Mouse (Mus musculus): ENCODE measurements at regions not wholly inside any gene's neighbourhood (a gene's known extent, or its start where the extent isn't known, plus 50 kb on each side); places are given as distances from the start of the nearest gene placed in this dataset.

GRCm38 (mm10) chr7:37908618-37909130 is 114.7 kb downstream of the Uri1 start:
- DNase-seq, result no peak

DNA sequence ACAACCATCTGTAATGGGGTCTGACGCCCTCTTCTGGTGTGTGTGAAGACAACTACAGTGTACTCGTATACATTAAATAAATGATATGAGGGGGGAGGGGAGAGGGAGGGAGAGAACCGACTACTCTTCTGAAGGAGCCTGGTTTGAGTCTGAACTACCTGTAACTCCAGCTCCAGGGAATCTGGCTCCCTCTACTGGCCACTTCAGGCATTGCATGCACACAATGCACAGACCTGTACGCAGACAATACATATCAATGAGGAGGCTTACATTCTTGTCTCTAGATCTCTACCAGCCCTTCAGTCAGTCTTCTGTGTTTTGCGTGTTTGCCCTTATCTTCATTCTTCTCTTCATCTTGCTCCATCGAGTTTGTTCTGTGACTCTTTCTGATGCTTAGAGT is 120.4 kb upstream of the Zfp536 start:
- DNase-seq, result peak; percentile 52

- no peak for DNase-seq
These were observed 100.9 kb upstream of the Zfp536 start for GRCm38 (mm10) chr7:37874382-37874781.

GRCm38 (mm10) chr7:37870956-37871355 is 97.5 kb upstream of the Zfp536 start:
- no peak for DNase-seq

DNA sequence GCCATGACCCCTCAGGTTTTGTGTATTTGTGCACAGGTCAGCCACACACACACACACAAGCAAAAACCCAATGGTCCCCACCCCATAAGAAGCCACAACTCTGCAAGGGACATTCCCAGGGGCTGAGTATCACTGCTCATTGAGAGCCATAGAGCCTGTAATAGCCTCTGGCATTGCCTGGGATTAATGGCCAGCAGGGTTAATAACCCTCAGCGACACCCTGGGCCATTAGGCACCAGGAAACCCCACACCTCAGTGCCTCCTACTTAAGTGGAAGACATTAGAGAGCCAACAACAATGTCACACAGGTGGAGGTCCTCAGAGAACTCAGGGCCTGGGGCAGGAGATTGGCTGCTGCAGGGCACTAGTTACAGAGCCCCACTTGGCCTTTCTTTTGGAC is 93.0 kb upstream of the Zfp536 start:
- no peak for DNase-seq

GRCm38 (mm10) chr7:37851471-37851870 is 78.0 kb upstream of the Zfp536 start:
- peak; percentile 73 for DNase-seq

- no peak for DNase-seq
These were observed 71.8 kb upstream of the Zfp536 start for GRCm38 (mm10) chr7:37845201-37845600.

DNA sequence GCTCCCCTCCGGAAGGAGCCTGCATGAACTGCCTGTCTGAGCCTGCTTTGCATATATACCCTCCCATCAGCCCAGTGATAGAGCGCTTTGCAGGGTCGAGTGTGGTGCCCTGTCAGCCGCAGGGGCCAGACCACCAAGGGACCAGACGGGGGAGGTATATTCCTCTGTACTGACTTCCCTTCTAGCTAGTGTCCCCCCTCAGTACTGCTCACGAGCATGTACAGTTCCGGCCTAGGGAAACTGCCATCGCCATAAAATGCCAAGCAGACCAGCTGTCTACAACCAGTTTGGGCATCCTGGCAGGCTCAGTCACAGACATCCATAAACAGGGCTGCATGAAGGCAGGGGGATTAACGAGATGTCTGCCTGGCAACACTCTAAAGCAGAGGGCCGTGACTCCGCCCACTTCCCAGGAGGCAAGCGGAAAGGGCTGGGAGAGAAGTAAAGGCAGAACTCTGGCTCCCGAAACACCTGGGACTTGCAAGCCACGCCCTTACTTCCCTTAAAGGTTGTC is 68.6 kb upstream of the Zfp536 start:
- no peak for DNase-seq

DNA sequence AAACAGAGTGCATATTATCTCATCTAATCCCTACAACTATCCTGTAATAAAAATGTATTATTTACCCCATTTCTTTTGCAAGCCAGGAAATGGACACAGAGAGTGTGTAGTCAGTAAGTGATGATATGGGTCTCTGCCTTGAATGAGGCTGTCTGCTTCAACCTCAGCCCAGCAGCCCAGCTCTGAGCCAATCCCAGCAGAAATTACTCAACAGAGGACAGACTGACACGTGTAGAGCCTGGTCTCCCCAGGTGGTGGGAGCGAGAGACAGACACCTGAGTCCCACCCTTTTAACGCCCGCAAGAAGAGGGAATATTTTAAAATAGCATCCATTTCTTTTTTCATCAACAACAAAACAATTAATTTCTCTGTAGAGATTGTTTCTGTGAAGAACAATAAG is 68.1 kb upstream of the Zfp536 start:
- DNase-seq, result no peak

- peak; percentile 17 for DNase-seq
These were observed 64.4 kb upstream of the Zfp536 start for GRCm38 (mm10) chr7:37837883-37838282.

- DNase-seq, result no peak
These were observed 63.9 kb upstream of the Zfp536 start for GRCm38 (mm10) chr7:37837372-37837771.

DNA sequence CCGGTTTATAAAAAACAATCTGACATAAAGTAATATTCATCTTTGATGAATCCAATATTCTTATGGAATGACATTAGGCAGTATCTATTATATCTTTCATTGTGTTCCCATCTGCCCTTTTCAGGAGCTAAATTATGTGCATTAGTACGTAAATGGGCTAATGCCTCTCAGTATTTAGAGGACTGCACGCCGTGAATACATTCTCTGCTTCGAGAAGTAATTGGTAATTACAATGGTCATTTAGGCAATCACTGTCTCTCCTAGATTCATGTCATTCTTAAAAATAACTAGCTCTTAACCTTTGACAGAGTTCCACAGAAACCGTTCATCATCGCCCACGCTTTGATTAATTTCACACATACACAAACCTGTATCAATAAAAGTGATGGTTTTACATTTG is 60.0 kb upstream of the Zfp536 start:
- no peak for DNase-seq

DNA sequence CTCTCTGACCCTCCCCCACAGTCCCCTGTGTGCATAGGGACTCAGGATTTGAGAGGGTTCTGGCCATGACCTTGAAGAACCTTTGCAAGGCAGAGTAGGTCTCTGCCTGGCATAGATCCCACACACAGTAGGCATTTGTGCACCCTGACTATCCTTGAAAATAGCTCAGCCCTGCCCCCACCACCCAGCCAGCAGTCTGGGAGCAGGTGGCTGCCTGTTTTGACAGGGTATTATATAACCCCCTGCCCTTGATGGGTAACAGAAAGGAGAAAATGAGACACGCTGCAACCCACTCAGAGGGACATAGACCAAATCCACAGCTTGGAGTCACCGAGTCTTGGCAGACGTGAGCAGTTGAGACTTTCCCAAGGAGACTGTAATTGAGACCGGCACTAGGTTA is 58.9 kb upstream of the Zfp536 start:
- no peak for DNase-seq

DNA sequence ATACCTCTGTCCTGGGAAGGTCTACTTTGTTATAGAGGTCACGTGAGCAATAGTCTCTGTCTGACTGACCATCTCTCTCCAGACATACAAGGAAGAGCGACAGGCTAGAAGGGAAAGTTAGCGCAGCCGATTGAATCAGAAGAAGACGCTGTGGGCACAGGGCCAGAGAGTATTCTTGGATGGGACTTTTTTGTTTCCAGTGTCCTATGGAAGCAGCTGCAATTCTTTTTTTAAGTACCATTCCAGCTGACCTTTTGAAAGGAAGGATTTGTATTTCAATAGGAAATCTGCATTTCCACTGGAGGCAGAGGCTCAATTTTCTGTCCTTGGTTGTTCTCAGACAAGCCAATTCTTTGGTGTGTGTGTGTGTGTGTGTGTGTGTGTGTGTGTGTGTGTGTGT is 52.3 kb upstream of the Zfp536 start:
- no peak for DNase-seq

Measured in adrenal gland, postnatal 14 days (tissue).